Mouse (Mus musculus): ENCODE measurements around the gene Egf. TPM values are rescaled to one million over a fixed set of nuclear protein-coding genes. Genes with fewer than 3 reads are reported as not detected.

The Egf gene
- polyA plus RNA-seq, 1 experiment: 6.4 TPM

DNA sequence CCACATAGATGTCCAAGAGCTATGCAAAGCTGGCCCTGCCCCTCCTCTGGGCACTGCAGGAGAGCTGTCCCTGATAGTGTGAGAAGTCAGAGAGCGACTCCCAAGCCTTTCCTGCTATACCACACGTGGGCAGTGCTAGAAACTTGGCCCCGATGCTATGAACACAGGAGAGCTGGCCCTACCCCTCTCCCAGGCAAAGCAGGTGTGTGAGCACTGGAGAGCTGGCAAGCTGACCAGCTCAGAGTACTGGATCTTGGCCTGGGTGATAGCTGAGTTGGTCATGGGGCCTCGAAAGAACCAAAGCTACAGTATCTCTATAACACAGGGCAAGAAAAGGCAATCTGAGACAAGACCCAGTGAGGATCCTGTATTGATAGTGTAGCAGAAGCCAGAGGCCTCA lies 98.6 kb downstream of the Egf start:
- DNase-seq (ENCODE audit: extremely low spot score in 1 of 2, low spot score in 1 of 2): no peak

DNA sequence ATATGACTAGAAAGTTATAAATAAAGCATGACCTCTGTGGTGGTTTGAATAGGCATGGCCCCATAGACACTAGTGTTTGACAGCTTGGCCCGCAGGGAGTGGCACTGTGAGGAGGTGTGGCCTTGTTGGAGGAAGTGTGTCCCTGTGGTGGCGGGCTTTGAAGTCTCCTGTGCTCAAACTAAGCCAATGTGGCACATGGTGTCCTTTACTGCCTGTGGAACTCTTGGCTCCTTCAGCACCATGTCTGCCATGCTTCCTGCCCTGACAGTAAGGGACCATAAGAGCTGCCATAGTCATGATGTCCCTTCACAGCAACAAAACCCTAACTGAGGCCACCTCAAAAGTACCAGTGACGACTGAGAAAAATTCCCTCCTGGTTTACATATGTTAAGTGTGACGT lies 102.6 kb downstream of the Egf start:
- no peak for DNase-seq (ENCODE audit: extremely low spot score in 1 of 2, low spot score in 1 of 2)

DNA sequence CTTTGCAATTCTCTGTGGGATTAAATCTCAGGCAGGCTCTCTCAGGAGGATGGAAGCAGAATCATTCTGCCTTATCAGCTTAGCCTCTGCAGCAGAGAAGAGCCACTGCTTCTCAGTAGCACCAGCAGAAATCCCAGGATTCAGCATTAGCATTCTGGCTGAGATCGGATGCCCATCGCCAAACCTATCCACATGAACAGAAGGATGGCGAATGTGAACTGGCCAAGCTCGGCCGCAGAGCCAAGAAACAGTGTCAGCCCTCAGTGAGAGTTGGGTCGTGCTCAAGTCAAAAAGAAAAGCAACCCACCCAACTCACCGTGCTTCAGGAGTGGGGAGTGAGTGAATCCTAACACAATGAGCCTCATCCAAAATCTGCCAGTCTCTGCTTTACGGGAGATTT lies 103.4 kb downstream of the Egf start:
- no peak for DNase-seq (ENCODE audit: extremely low spot score in 1 of 2, low spot score in 1 of 2)

DNA sequence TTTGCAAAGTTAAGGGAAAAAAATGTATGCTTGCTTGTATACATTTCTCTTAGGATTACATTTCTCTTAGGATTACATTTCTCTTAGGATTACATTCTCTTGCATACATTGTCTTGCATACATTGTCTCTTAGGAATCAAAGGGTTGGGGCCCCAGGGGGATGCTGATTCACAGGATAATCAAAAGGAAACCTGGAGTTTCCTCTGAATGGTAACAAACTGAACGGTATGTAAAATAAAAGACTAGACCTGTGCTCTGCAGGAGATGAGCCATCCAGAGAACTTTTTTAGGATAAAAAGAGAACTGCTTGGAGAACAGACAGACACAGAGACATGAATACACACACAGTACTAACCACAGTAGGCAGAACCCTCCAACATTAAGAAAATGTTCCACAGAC lies 104.2 kb downstream of the Egf start:
- DNase-seq (ENCODE audit: extremely low spot score in 1 of 2, low spot score in 1 of 2): no peak

DNA sequence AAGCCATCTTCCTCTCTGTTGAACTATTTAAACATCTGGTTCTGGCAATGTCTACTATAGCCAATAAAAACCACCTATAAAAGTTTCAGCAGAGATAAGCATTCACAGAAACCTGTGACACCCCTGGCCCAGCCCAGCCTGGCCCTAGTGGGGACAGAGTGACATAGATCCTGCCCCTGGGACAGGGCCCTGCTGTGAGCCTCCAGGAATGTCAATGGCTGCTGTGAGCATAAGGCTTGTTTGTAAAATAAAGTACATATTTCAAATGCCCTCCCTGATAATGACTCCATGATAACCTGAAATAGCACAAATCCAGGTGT lies 104.9 kb downstream of the Egf start:
- DNase-seq (ENCODE audit: extremely low spot score in 1 of 2, low spot score in 1 of 2): no peak

DNA sequence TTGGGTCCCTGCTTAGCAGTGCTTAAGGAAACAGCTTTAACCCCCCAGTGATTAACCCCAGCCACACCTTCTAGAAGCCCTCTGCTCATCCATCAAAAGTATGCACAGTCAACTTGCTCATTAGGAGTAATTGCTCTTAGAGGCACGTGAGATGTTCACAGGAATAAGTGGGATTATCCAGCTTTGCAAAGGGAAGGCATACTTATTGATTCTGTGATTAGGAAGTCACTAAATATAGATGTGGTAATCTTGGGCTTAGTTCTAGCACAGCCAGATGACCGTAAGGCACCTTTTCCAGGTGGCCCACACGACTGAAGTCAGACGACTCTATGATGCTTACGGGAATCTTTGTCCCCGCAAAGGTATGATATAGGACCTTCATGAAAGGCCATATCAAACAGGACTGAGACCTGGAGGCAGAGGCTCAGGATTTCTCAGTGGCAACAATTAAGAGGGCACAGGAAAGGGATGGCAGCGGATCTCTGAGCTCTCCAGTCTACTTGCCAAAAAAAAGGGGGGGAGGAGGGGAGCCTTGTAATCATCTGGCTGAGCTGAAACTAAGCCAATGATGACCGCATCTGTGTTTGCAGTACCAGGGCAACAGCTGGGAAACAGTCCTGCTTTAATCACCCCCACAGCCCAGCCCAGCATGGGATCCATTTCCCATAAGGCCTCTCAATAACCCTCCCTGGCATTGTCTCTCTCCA lies 105.4 kb downstream of the Egf start:
- peak in 1 of 2 experiments; percentile 36 for DNase-seq (ENCODE audit: extremely low spot score in 1 of 2, low spot score in 1 of 2)

DNA sequence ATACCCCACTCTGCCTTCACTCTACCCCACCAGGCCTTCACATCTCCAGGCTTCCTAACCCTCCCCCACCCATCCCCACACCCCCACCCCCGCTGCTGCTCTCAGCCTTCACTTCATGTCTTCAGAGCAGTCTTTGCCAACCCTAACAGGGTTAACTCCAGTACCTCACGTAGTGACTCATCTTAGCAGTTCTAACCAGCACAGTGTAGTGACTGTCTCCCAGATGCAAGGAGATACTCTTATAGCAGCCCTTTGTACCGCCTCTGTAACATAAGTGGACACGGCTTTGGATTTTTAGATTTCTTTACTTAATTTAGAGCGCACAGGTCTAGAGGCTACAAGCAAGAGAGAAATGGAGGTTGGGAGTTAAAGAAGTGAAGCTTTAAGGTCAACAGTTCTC lies 106.5 kb downstream of the Egf start:
- DNase-seq (ENCODE audit: extremely low spot score in 1 of 2, low spot score in 1 of 2): no peak

DNA sequence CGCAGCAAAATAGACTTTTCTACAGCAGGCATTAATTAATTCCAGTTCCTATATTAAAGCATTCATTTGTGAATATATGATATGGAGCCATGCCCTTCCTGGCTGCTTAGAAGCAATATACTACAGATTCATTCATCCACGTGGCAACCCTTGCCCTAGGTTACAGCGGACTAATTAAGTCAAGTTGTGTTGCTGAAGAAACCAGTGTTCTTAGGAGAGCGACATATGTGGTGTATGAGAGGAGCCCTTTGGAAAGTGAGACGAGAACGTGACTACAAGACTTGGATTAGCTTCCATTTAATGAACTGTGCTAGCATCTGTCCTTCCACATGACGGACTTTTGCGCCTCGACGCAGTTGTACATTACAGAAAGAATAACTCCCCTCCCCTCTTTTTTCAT lies 107.8 kb downstream of the Egf start:
- no peak for DNase-seq (ENCODE audit: extremely low spot score in 1 of 2, low spot score in 1 of 2)

DNA sequence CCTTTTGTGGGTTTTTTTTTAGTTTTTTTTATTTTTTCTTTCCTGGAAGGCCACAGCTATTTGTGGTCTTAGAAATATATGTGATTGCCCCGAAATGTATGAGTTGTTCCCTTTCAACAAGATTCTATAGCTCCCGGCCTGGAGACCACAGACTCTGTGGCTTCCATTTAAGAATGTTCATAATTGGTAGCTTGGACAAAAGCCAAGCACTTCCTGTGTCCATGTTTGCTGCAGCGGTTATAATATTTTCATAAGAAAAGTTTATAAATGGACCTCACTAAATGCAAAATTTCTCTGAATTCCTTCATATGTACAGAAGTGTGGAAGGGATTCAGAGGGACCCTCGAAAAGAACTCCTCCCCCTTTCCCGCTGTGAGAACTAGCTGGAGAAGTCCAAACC lies 108.3 kb downstream of the Egf start:
- DNase-seq (ENCODE audit: extremely low spot score in 1 of 2, low spot score in 1 of 2): no peak

DNA sequence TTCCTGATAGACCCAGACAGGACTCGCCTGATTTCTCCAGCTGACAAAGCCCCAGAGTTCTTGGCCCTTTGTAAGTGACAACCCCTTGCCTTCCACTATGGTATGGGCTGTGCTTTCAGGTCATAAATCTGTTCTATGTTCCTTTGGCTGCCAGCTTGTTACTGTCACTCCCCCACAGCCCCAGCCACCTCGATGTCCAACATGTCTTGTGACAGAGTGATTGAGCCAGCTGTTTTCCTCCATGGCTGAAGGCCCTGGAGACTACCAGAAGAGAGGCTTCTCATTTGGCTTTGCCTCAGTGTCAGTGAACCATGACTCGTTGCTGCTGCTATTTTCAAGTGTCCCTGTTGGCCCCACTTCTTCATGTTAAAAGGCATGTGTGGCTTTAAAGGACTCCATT lies 109.7 kb downstream of the Egf start:
- DNase-seq (ENCODE audit: extremely low spot score in 1 of 2, low spot score in 1 of 2): no peak

DNA sequence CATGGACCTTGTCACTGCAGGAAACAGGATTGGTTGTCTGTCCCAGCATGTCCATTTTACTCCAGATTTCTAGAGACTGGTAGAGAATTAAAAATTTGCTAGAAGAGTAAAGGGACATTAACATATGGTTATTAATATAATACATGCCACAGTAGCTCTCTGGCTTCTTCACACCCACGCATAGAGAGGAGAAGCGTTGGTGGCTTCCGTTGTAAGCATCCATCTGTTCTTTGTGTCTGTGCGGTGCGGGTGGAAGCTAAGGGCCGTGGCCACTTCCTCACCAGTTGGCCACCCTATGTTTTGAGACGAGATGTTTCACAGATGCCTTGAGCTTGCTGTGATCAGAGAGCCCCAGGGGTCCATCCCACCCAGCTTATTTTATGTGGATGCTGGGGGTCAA lies 113.5 kb downstream of the Egf start:
- peak in 1 of 2 experiments; percentile 55 for DNase-seq (ENCODE audit: extremely low spot score in 1 of 2, low spot score in 1 of 2)

DNA sequence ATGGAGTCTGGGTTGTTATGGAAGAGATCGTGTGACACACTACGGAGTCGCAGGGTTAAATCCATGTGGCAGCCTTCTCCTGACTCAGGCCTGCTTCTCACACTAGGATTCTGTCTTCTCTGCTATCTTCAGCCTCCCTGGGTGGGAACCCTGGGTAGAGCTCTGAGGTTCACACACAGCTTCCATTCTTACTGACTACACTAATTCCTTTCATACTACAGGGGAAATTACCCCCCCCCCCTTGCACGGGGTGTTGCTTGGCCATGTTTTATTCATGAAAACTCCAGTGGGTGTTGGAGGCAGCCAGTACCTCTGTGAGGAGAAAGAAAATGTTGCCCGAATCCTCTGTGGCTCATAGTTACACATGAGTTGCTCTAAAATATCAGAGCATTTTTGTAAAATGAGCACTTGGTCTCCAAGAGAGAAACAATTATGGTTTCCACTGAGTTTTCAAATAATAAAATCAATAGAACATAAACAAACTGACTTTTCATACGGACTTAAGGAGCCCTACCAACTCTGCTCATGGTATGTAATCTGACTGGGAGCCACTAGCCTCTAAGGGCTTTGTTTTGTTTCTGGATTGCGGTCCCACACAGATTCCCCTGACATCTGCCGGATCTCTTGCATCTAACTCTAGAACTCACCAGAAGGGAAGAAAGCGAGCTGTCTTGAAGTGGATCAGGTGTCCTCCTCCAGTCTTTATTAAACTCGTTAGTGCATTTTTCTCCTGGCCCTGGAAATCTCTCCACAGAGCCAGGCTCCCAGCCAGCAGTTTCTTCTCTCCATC lies 114.7 kb downstream of the Egf start:
- DNase-seq (ENCODE audit: extremely low spot score in 1 of 2, low spot score in 1 of 2): peak in 1 of 2 experiments; percentile 49

DNA sequence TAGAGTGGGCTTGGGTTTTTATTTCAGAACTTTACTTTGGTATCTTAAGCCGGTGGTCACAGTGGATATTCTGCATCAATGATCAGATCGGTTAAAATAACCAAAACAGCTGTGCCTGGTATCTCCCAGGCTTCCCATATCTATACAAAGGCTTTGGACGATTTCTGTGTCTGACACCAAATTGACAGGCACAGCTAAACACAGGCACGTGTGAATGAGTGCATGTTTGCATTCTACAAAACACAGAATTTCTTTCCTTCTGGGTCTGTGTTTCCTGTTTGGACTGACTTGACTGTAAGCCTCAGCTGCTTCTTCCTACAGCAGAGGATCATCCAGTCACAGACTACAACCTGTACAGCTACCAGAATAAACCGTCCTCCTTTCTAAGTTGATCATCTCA lies 115.4 kb downstream of the Egf start:
- DNase-seq (ENCODE audit: extremely low spot score in 1 of 2, low spot score in 1 of 2): no peak

DNA sequence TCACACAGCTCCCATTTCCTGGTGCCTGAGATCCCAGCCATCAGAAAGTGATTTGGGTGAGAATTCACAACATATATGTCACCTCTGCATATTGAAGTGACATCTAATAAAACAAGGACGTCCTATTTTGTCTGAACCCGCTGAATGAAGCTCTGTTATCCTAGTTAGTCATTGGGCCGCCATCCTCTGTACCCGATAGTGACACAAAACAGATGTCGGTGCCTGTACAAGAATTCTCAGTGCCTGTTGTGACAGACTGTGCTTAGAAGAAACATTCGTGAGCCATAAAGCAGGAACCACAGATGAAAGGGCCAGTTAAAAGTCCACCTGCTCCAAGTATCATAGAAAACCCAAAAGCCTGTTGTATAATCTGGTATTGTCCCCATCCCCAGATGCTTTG lies 117.7 kb downstream of the Egf start:
- no peak for DNase-seq (ENCODE audit: extremely low spot score in 1 of 2, low spot score in 1 of 2)

DNA sequence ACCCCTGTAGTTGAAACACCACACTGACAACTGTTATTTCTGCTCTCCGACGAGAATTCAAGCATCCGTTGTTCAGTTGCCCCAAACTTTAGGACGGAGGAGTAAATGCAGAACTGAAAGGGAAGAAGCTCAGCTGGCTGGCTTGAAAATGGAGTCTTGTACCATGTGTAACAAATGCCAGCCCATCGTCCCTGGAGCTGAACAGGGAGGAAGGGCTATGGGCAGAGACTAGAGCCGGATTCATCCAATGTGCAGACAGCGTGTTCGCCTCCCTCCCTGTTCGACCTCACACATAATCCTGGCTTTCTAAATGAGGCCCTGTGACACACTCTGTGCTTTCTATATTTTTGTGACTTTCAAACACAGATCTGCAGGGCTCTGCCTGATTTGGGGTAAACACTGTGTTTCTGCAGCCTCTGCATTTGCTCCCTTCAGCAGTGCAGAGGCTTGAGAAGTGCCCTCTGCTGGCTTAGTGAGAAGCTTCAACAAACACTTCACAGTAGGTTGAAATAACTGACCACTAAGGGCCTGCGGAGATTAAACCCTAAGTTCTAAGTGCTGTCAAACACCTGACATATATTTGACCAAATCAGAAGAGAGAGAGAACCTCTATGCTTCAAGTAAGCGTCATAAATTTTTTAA lies 120.7 kb downstream of the Egf start:
- DNase-seq (ENCODE audit: extremely low spot score in 1 of 2, low spot score in 1 of 2): peak in 1 of 2 experiments; percentile 60

DNA sequence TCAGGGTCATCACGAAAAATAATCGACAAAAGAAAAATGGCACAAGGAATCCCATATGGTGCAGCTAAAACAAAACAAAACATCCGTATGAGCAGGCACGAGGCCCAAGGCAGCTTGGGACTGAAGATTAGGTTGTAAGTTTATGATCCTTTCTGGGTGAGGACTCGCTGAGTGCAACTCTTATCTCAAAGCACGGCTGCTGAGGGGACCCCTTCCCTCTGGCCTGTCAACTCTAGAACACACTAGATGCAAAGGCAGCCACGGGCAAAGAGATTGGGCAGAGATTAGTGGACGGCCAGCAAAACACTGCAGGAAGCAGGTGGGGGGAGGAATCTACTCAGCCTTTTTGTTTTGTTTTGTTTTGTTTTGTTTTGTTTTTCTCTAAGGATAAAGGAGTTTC lies 121.6 kb downstream of the Egf start:
- no peak for DNase-seq (ENCODE audit: extremely low spot score in 1 of 2, low spot score in 1 of 2)

DNA sequence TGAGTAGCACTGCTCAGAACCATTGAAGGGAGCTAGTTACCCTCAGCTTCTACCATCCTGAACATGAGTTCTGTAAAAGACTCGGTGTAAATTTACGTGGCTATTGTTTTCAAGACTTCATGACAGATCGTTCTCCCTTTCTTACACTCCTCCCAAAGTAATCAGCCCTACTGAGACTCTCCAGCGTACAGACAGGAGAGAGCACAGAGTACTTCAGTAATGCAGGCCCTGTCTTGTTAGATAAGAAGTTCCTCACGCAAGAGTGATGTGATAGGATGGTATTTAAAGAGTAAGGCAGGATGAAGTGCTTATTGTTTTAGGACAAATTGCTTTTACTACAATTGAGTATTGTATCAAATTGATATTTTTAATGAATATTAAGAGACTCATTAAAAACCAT lies 123.3 kb downstream of the Egf start:
- DNase-seq (ENCODE audit: extremely low spot score in 1 of 2, low spot score in 1 of 2): no peak

DNA sequence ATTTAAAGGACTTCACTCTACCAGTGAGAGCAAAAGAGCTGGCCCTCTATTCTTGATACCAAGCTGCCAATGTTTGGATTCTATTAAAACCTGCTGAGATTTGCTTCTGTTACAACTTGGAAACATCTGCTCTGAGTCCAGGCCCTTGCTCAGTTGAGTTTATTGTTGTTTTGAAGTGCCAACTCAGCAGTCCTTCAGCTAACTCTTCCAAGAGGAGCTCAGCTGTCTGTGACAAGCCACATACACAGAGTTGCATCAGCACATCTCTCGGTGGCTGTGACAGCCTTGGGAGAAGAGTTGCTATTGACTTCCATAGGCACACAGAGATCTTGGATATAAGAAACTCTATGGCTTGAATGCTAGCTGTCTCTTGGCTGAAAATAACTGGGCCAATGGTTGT lies 124.1 kb downstream of the Egf start:
- no peak for DNase-seq (ENCODE audit: extremely low spot score in 1 of 2, low spot score in 1 of 2)
